Mouse (Mus musculus) kidney, embryonic 16.5 days (tissue): Measurements from ENCODE around the gene March6. TPM values are rescaled to one million over a fixed set of nuclear protein-coding genes. Genes with fewer than 3 reads are reported as not detected.

Source experiments
- ATAC-seq: fragments of 200-750 bp; cut with Nextera tagmentation; 2 replicates; pipeline ENCODE4 v1.8.0; 2017; ENCODE audit warnings: moderate TSS enrichment; ENCODE audit not compliant: low FRiP score, low TSS enrichment
- H3K27ac ChIP-seq: fragments of 300-500 bp; sonication (generic); 2 replicates; pipeline ENCODE4 v1.5.1; 2014; ENCODE audit warnings: low read length
- H3K27me3 ChIP-seq: fragments of 300-500 bp; sonication (generic); 2 replicates; pipeline ENCODE4 v1.6.1; 2014; ENCODE audit warnings: low read length, control low read depth, mixed read lengths; ENCODE audit not compliant: insufficient read depth
- H3K36me3 ChIP-seq: fragments of 300-500 bp; sonication (generic); 2 replicates; pipeline ENCODE4 v1.6.1; 2014; ENCODE audit warnings: low read length, control low read depth, mixed read lengths; ENCODE audit not compliant: insufficient read depth
- H3K4me1 ChIP-seq: fragments of 300-500 bp; sonication (generic); 2 replicates; pipeline ENCODE4 v1.6.1; 2014; ENCODE audit warnings: low read length, control low read depth, mixed read lengths; ENCODE audit not compliant: insufficient read depth
- H3K4me2 ChIP-seq: fragments of 300-500 bp; sonication (generic); replicated peaks from 2 replicates; pipeline ENCODE4 v1.6.1; 2014; ENCODE audit warnings: low read depth, low read length
- H3K4me3 ChIP-seq: fragments of 300-500 bp; sonication (generic); 2 replicates; pipeline ENCODE4 v1.5.1; 2014; ENCODE audit warnings: mild to moderate bottlenecking, low read length
- H3K9ac ChIP-seq: fragments of 300-500 bp; sonication (generic); replicated peaks from 2 replicates; pipeline ENCODE4 v1.6.1; 2014; ENCODE audit warnings: low read length
- H3K9me3 ChIP-seq: fragments of 300-500 bp; sonication (generic); 2 replicates; pipeline ENCODE4 v1.6.1; 2016; ENCODE audit warnings: low read length, control low read depth
- WGBS: fragments of 180-500 bp; shearing (Covaris S2); extraction: QIAGEN DNeasy Blood & Tissue Kit; methylation state at CpG from one replicate; pipeline ENCODE4 v1.1.7; 2014; 5-methylcytosine and 5-hydroxymethylcytosine counted together
- polyA plus RNA-seq: library from polyadenylated mRNA; unstranded; fragments of >200 nt; fragmentation: Nextera tagmentation; extraction: Ambion mirVana; gene quantifications from 2 replicates; pipeline ENCODE4 v1.2.1, GENCODE M21; 2015

The March6 gene
- polyA plus RNA-seq, 1 experiment from 2014 or later, result 37.4 TPM

GRCm38 (mm10) chr15:31442698-31443097 lies 88.2 kb downstream of the March6 start:
- no peak overlapping the region for H3K27ac ChIP-seq

GRCm38 (mm10) chr15:31441996-31442395 lies 88.9 kb downstream of the March6 start:
- H3K4me2 ChIP-seq, result no peak overlapping the region
- ATAC-seq, result no peak
- H3K27ac ChIP-seq, result no peak overlapping the region
- H3K27me3 ChIP-seq, result no peaks in the 10 kb centered on the region
- no peak overlapping the region for H3K4me3 ChIP-seq
- H3K4me1 ChIP-seq, result no peaks in the 10 kb centered on the region
- no peaks in the 10 kb centered on the region for H3K9me3 ChIP-seq
- WGBS, result 71% methylated on average over 6 of the region's 6 CpGs
- H3K9ac ChIP-seq, result no peak overlapping the region
- no peaks in the 10 kb centered on the region for H3K36me3 ChIP-seq

More at GRCm38 (mm10) chr15:31442698-31443097, 88.2 kb downstream of the March6 start:
- H3K4me1 ChIP-seq, result no peaks in the 10 kb centered on the region
- H3K9me3 ChIP-seq, result no peaks in the 10 kb centered on the region
- no peak overlapping the region for H3K9ac ChIP-seq
- no peak overlapping the region for H3K4me3 ChIP-seq
- no peaks in the 10 kb centered on the region for H3K36me3 ChIP-seq
- H3K4me2 ChIP-seq, result no peak overlapping the region
- H3K27me3 ChIP-seq, result no peaks in the 10 kb centered on the region
- WGBS, result 92% methylated on average over 4 of the region's 4 CpGs
- ATAC-seq, result no peak

- Histone ChIP-seq H3K9ac (no peak overlapping the region), H3K27me3 (no peaks in the 10 kb centered on the region), H3K4me2 (no peak overlapping the region), H3K4me1 (no peaks in the 10 kb centered on the region), H3K4me3 (no peak overlapping the region), H3K27ac (no peak overlapping the region), H3K9me3 (no peaks in the 10 kb centered on the region), H3K36me3 (no peaks in the 10 kb centered on the region)
- WGBS, result 53% methylated on average over 2 of the region's 2 CpGs
- ATAC-seq, result no peak
Observed at GRCm38 (mm10) chr15:31436811-31437210, 94.0 kb downstream of the March6 start.

- no peak overlapping the region for H3K4me3 ChIP-seq
- no peak for ATAC-seq
- WGBS, result 67% methylated on average over 1 of the region's 1 CpGs
- no peaks in the 10 kb centered on the region for H3K9me3 ChIP-seq
- no peak overlapping the region for H3K4me2 ChIP-seq
- H3K36me3 ChIP-seq, result no peaks in the 10 kb centered on the region
- H3K27ac ChIP-seq, result no peak overlapping the region
- H3K9ac ChIP-seq, result no peak overlapping the region
- no peaks in the 10 kb centered on the region for H3K27me3 ChIP-seq
- no peaks in the 10 kb centered on the region for H3K4me1 ChIP-seq
Observed at GRCm38 (mm10) chr15:31436083-31436482, 94.8 kb downstream of the March6 start.

GRCm38 (mm10) chr15:31433768-31434167 lies 97.1 kb downstream of the March6 start:
- Histone ChIP-seq H3K27ac (no peak overlapping the region), H3K9me3 (no peaks in the 10 kb centered on the region), H3K4me3 (no peak overlapping the region), H3K36me3 (no peaks in the 10 kb centered on the region), H3K4me2 (no peak overlapping the region), H3K9ac (no peak overlapping the region), H3K27me3 (no peaks in the 10 kb centered on the region), H3K4me1 (no peaks in the 10 kb centered on the region)
- no peak for ATAC-seq
- 77% methylated on average over 7 of the region's 7 CpGs for WGBS

GRCm38 (mm10) chr15:31431847-31432246 lies 99.0 kb downstream of the March6 start:
- Histone ChIP-seq H3K4me3 (no peak overlapping the region), H3K27me3 (no peaks in the 10 kb centered on the region), H3K36me3 (no peaks in the 10 kb centered on the region), H3K4me2 (no peak overlapping the region), H3K27ac (no peak overlapping the region), H3K4me1 (no peaks in the 10 kb centered on the region), H3K9ac (no peak overlapping the region), H3K9me3 (no peaks in the 10 kb centered on the region)
- no peak for ATAC-seq
- WGBS, result 72% methylated on average over 8 of the region's 8 CpGs

- Histone ChIP-seq H3K27ac (no peak overlapping the region), H3K9me3 (no peaks in the 10 kb centered on the region), H3K36me3 (no peaks in the 10 kb centered on the region), H3K4me2 (no peak overlapping the region), H3K4me3 (no peak overlapping the region), H3K27me3 (no peaks in the 10 kb centered on the region), H3K4me1 (no peaks in the 10 kb centered on the region), H3K9ac (no peak overlapping the region)
- 75% methylated on average over 2 of the region's 2 CpGs for whole genome bisulfite sequencing
- peak; percentile 71; the same call in 1 of the 2 replicates for ATAC-seq
Observed at GRCm38 (mm10) chr15:31430014-31430413, 100.8 kb downstream of the March6 start.

GRCm38 (mm10) chr15:31429429-31429828 lies 101.4 kb downstream of the March6 start:
- no peak overlapping the region for H3K27ac ChIP-seq
- H3K4me2 ChIP-seq, result no peak overlapping the region
- WGBS, result 82% methylated on average over 7 of the region's 7 CpGs
- H3K27me3 ChIP-seq, result no peaks in the 10 kb centered on the region
- no peaks in the 10 kb centered on the region for H3K4me1 ChIP-seq
- H3K9me3 ChIP-seq, result no peaks in the 10 kb centered on the region
- no peaks in the 10 kb centered on the region for H3K36me3 ChIP-seq
- ATAC-seq, result no peak
- no peak overlapping the region for H3K4me3 ChIP-seq
- H3K9ac ChIP-seq, result no peak overlapping the region

- no peak overlapping the region for H3K4me2 ChIP-seq
- H3K4me1 ChIP-seq, result no peaks in the 10 kb centered on the region
- H3K4me3 ChIP-seq, result no peak overlapping the region
- H3K9ac ChIP-seq, result no peak overlapping the region
- H3K9me3 ChIP-seq, result no peaks in the 10 kb centered on the region
- H3K36me3 ChIP-seq, result no peaks in the 10 kb centered on the region
- 38% methylated on average over 12 of the region's 12 CpGs for WGBS
- no peak overlapping the region for H3K27ac ChIP-seq
- no peaks in the 10 kb centered on the region for H3K27me3 ChIP-seq
- ATAC-seq, result no peak
Observed at GRCm38 (mm10) chr15:31428571-31428970, 102.3 kb downstream of the March6 start.

- Histone ChIP-seq H3K4me3 (no peak overlapping the region), H3K9me3 (no peaks in the 10 kb centered on the region), H3K36me3 (no peaks in the 10 kb centered on the region), H3K27me3 (no peaks in the 10 kb centered on the region), H3K4me2 (no peak overlapping the region), H3K27ac (no peak overlapping the region), H3K4me1 (no peaks in the 10 kb centered on the region), H3K9ac (no peak overlapping the region)
- ATAC-seq, result no peak
- 62% methylated on average over 3 of the region's 3 CpGs for WGBS
Observed at GRCm38 (mm10) chr15:31427390-31427789, 103.5 kb downstream of the March6 start.
